In the genomic region with DNA sequence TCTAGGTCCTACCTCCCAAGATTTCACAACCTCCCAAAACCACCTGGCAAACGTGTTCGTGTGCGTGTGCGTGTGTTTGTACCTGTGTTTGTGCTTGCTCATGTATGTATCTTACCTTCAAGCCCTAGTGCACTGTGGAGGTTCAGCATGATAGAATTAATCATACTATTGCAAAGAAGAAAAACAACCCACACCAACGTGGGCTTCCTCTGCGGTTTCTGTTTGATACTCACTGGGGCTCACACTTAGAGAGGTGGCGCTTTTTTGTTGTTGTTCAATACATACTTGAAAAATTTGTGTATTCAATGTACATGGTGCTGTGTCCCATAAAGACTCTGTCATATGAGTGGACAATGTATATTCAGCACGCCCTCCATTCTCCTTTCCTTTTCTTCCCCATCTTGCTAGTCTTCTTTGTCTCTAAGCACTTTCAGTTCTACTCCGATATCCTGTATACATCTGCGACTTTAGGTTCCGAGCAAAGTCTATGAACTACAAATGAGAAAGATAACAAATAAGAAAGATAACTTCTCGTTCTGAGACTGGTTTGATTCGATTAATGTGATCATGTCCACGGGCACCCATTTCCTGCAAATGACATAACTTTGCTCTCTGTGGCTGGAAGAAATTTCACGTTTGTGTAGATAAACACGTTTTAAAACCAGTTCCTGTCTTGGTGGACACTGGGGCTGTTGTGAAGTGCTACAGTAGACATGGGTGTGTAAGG, we compare ENCODE assay signal across 15 mouse cellular contexts. TPM values are rescaled to one million over a fixed set of nuclear protein-coding genes. Genes with fewer than 3 reads are reported as not detected.
DNase-seq lines count a peak whose midpoint lies in the region; ATAC-seq and TF ChIP-seq lines count a peak whose summit lies in the region.
"Had no signal": no experiment of that assay in that cellular context is flagged by ENCODE, and none has a peak within 500 bp of the region (broad histone marks: within the 10 kb centered on the region; RNA-seq: fewer than 3 reads in every experiment).

No protein-coding gene starts in this region.

- H3K27ac ChIP-seq in thymus, adult 2 months (ENCODE audit: control insufficient read depth, insufficient read depth, low read length) = peak overlapping the region; percentile 88
- no peak overlapping the region for H3K27ac ChIP-seq in liver, embryonic 16.5 days (ENCODE audit: low read length)
- H3K27ac ChIP-seq in stomach, embryonic 16.5 days (ENCODE audit: low read length) = peak overlapping the region; percentile 82
- no peak overlapping the region for H3K27ac ChIP-seq in forebrain, embryonic 16.5 days (ENCODE audit: low read length)
- no peak overlapping the region for H3K27ac ChIP-seq in forebrain, embryonic 12.5 days
- H3K27ac ChIP-seq: limb, embryonic 10.5 days had no signal

- peak; percentile 57 for ATAC-seq in activated CD4-positive, CD25-positive, alpha-beta regulatory T cell, adult 4 months
- no peak for ATAC-seq in liver, embryonic 16.5 days (ENCODE audit: low read depth)
- no peak for ATAC-seq in stomach, embryonic 16.5 days (ENCODE audit: insufficient read depth, low FRiP score)
- no peak for ATAC-seq in forebrain, embryonic 16.5 days
- ATAC-seq in forebrain, embryonic 12.5 days (ENCODE audit: low FRiP score) = no peak

- no peaks in the 10 kb centered on the region for H3K9me3 ChIP-seq in liver, embryonic 16.5 days (replicated peaks; ENCODE audit: control insufficient read depth, low read length)
- H3K9me3 ChIP-seq in stomach, embryonic 16.5 days (replicated peaks; ENCODE audit: control insufficient read depth, low read length) = no peaks in the 10 kb centered on the region
- no peaks in the 10 kb centered on the region for H3K9me3 ChIP-seq in forebrain, embryonic 16.5 days (ENCODE audit: control insufficient read depth, low read length)
- H3K9me3 ChIP-seq in forebrain, embryonic 12.5 days = no peaks in the 10 kb centered on the region
- H3K9me3 ChIP-seq: limb, embryonic 10.5 days had no signal

- peak overlapping the region; percentile 20; the same call in 1 of the 2 replicates for H3K4me2 ChIP-seq in liver, embryonic 16.5 days (ENCODE audit: low read depth, low read length)
- H3K4me2 ChIP-seq in stomach, embryonic 16.5 days (ENCODE audit: low read depth, low read length) = peak overlapping the region; percentile 39
- H3K4me2 ChIP-seq in forebrain, embryonic 16.5 days (ENCODE audit: low read length) = no peak overlapping the region
- H3K4me2 ChIP-seq in forebrain, embryonic 12.5 days = no peak overlapping the region

- DNase-seq in thymus, adult 2 months = no peak
- no peak for DNase-seq in thymus, postnatal 10 days (ENCODE audit: low spot score in 2 of 2)
- DNase-seq in layer of hippocampus, postnatal 14 days (ENCODE audit: low spot score in 2 of 2) = no peak
- DNase-seq: cerebellum, adult 11-12 months; gastrocnemius, postnatal 14 days; kidney, adult 11 months had no signal

- no peak overlapping the region for H3K9ac ChIP-seq in liver, embryonic 16.5 days (ENCODE audit: low read depth, low read length)
- H3K9ac ChIP-seq in stomach, embryonic 16.5 days (ENCODE audit: low read length) = peak overlapping the region; percentile 39
- no peak overlapping the region for H3K9ac ChIP-seq in forebrain, embryonic 16.5 days (replicated peaks; ENCODE audit: low read depth, low read length)
- H3K9ac ChIP-seq in forebrain, embryonic 12.5 days = no peak overlapping the region

- WGBS in thymus, adult 2 months = 5% methylated on average over 16 of the region's 16 CpGs
- WGBS in liver, embryonic 16.5 days (ENCODE audit: insufficient replicate concordance) = 32% methylated on average over 16 of the region's 16 CpGs
- 64% methylated on average over 16 of the region's 16 CpGs for WGBS in stomach, embryonic 16.5 days
- WGBS in forebrain, embryonic 16.5 days = 88% methylated on average over 16 of the region's 16 CpGs
- WGBS in forebrain, embryonic 12.5 days = 88% methylated on average over 16 of the region's 16 CpGs

- no peaks in the 10 kb centered on the region for H3K36me3 ChIP-seq in thymus, adult 2 months (ENCODE audit: control insufficient read depth, insufficient read depth, low read length)
- H3K36me3 ChIP-seq in liver, embryonic 16.5 days (ENCODE audit: control insufficient read depth, insufficient read depth) = no peaks in the 10 kb centered on the region
- no peaks in the 10 kb centered on the region for H3K36me3 ChIP-seq in stomach, embryonic 16.5 days (ENCODE audit: control insufficient read depth, insufficient read depth, low read length)
- H3K36me3 ChIP-seq in forebrain, embryonic 16.5 days (ENCODE audit: control insufficient read depth, insufficient read depth) = no peaks in the 10 kb centered on the region
- no peaks in the 10 kb centered on the region for H3K36me3 ChIP-seq in forebrain, embryonic 12.5 days (replicated peaks)
- H3K36me3 ChIP-seq: G1E; limb, embryonic 10.5 days had no signal

- H3K4me3 ChIP-seq in thymus, adult 2 months (ENCODE audit: control insufficient read depth, insufficient read depth, low read length) = peak overlapping the region; percentile 56
- no peak overlapping the region for H3K4me3 ChIP-seq in liver, embryonic 16.5 days (ENCODE audit: low read depth, low read length)
- H3K4me3 ChIP-seq in stomach, embryonic 16.5 days (replicated peaks; ENCODE audit: low read length) = peak overlapping the region; percentile 33
- no peak overlapping the region for H3K4me3 ChIP-seq in forebrain, embryonic 16.5 days (replicated peaks; ENCODE audit: low read length)
- H3K4me3 ChIP-seq in forebrain, embryonic 12.5 days (replicated peaks) = no peak overlapping the region
- H3K4me3 ChIP-seq: limb, embryonic 10.5 days had no signal

- TF ChIP-seq CTCF in thymus, adult 2 months (IDR thresholded peaks at IDR 0.05; ENCODE audit: borderline replicate concordance, control insufficient read depth, extremely low read depth, insufficient read depth, low read length, poor library complexity) = no peak

- no peak for TF ChIP-seq POLR2A in thymus, adult 2 months (IDR thresholded peaks at IDR 0.05; ENCODE audit: control insufficient read depth, extremely low read depth, insufficient read depth, low read length, poor library complexity)

- no peaks in the 10 kb centered on the region for H3K27me3 ChIP-seq in thymus, adult 2 months (ENCODE audit: control insufficient read depth, insufficient read depth, low read length)
- no peaks in the 10 kb centered on the region for H3K27me3 ChIP-seq in liver, embryonic 16.5 days (ENCODE audit: control insufficient read depth, insufficient read depth, low read depth, low read length)
- no peaks in the 10 kb centered on the region for H3K27me3 ChIP-seq in stomach, embryonic 16.5 days (ENCODE audit: control insufficient read depth, insufficient read depth, low read length)
- H3K27me3 ChIP-seq in forebrain, embryonic 16.5 days (replicated peaks; ENCODE audit: control insufficient read depth, insufficient read depth, low read length) = no peaks in the 10 kb centered on the region
- no peaks in the 10 kb centered on the region for H3K27me3 ChIP-seq in forebrain, embryonic 12.5 days

- H3K4me1 ChIP-seq in thymus, adult 2 months (replicated peaks; ENCODE audit: control insufficient read depth, insufficient read depth, low read length) = peaks cover 81% of the 10 kb centered on the region
- no peaks in the 10 kb centered on the region for H3K4me1 ChIP-seq in liver, embryonic 16.5 days (ENCODE audit: control insufficient read depth, low read depth, low read length)
- 0 out of 2 replicates have a peak, but pooled peaks cover 3% of the 10 kb centered on the region for H3K4me1 ChIP-seq in stomach, embryonic 16.5 days (ENCODE audit: control insufficient read depth, insufficient read depth, low read length)
- peaks cover 16% of the 10 kb centered on the region for H3K4me1 ChIP-seq in forebrain, embryonic 16.5 days (replicated peaks; ENCODE audit: control insufficient read depth, insufficient read depth, low read length)
- H3K4me1 ChIP-seq in forebrain, embryonic 12.5 days = 0 out of 2 replicates have a peak, but pooled peaks cover 4% of the 10 kb centered on the region

RNA-seq across cellular contexts. Expression of a gene that starts 33.6 kb away (rescaled TPM):
- polyA plus RNA-seq in thymus, adult 2 months (2012; rRNA removed) = 3.6 and 4.3 TPM in 2 replicates
- polyA plus RNA-seq in activated CD4-positive, CD25-positive, alpha-beta regulatory T cell, adult 4 months (2017; shearing (Covaris generic)) = 1 to 10 TPM; 1.3 to 1.4 TPM
- polyA plus RNA-seq in liver, embryonic 16.5 days (2015; fragmentation: Nextera tagmentation; extraction: Ambion mirVana) = not detected in 2 replicates
- 0.05 TPM in 2 replicates for polyA plus RNA-seq in stomach, embryonic 16.5 days (2015; fragmentation: Nextera tagmentation; extraction: Ambion mirVana)
- polyA plus RNA-seq in forebrain, embryonic 16.5 days (2015; fragmentation: Nextera tagmentation; extraction: Ambion mirVana) = 2.6 and 4.3 TPM in 2 replicates
- 0.29 and 0.31 TPM in 2 replicates for polyA plus RNA-seq in forebrain, embryonic 12.5 days (2016; fragmentation: Nextera tagmentation; extraction: Ambion mirVana)
- 10 to 100 TPM; 17.5 to 21.6 TPM for total RNA-seq in layer of hippocampus, postnatal 14 days (2021)
- total RNA-seq: gastrocnemius, postnatal 14 days had no signal
- polyA plus RNA-seq: embryonic facial prominence, embryonic 11.5 days; G1E; heart, embryonic 16.5 days; limb, embryonic 10.5 days had no signal

Comparison
In these comparisons a context has a peak if more than half of its experiments do, and no peak if none do; other contexts are left out.
1. H3K27ac ChIP-seq: peak in thymus, adult 2 months (single experiment) and stomach, embryonic 16.5 days (single experiment); none in liver, embryonic 16.5 days (single experiment), forebrain, embryonic 16.5 days (single experiment) and forebrain, embryonic 12.5 days (single experiment).
2. H3K4me3 ChIP-seq: peak in thymus, adult 2 months (single experiment) and stomach, embryonic 16.5 days (single experiment); none in liver, embryonic 16.5 days (single experiment), forebrain, embryonic 16.5 days (single experiment) and forebrain, embryonic 12.5 days (single experiment).
3. H3K4me2 ChIP-seq: peak in liver, embryonic 16.5 days (single experiment) and stomach, embryonic 16.5 days (single experiment); none in forebrain, embryonic 16.5 days (single experiment) and forebrain, embryonic 12.5 days (single experiment).